Mouse (Mus musculus) heart, embryonic 12.5 days (tissue): Measurements from ENCODE around the gene Sp7. TPM values are rescaled to one million over a fixed set of nuclear protein-coding genes. Genes with fewer than 3 reads are reported as not detected.

Experiments used
- ATAC-seq: fragments of 200-750 bp; cut with Nextera tagmentation; 2 replicates; pipeline ENCODE4 v1.8.0; 2017; ENCODE audit warnings: moderate TSS enrichment, moderate library complexity; ENCODE audit not compliant: insufficient number of reproducible peaks, low FRiP score
- H3K27ac ChIP-seq: fragments of 300-500 bp; sonication (generic); 2 replicates; pipeline ENCODE4 v1.5.1; 2016; ENCODE audit warnings: mild to moderate bottlenecking, moderate library complexity; ENCODE audit not compliant: poor library complexity, severe bottlenecking
- H3K27me3 ChIP-seq: fragments of 300-500 bp; sonication (generic); replicated peaks from 2 replicates; pipeline ENCODE4 v1.6.1; 2016; ENCODE audit warnings: mild to moderate bottlenecking, moderate library complexity
- H3K36me3 ChIP-seq: fragments of 300-500 bp; sonication (generic); 2 replicates; pipeline ENCODE4 v1.6.1; 2016; ENCODE audit warnings: mild to moderate bottlenecking, moderate library complexity
- H3K4me1 ChIP-seq: fragments of 300-500 bp; sonication (generic); replicated peaks from 2 replicates; pipeline ENCODE4 v1.6.1; 2016; ENCODE audit warnings: mild to moderate bottlenecking
- H3K4me2 ChIP-seq: fragments of 300-500 bp; sonication (generic); 2 replicates; pipeline ENCODE4 v1.6.1; 2016; ENCODE audit warnings: mild to moderate bottlenecking, moderate library complexity
- H3K4me3 ChIP-seq: fragments of 300-500 bp; sonication (generic); 2 replicates; pipeline ENCODE4 v1.5.1; 2016; ENCODE audit warnings: mild to moderate bottlenecking
- H3K9ac ChIP-seq: fragments of 300-500 bp; sonication (generic); 2 replicates; pipeline ENCODE4 v1.6.1; 2016; ENCODE audit warnings: mild to moderate bottlenecking, moderate library complexity
- H3K9me3 ChIP-seq: fragments of 300-500 bp; sonication (generic); replicated peaks from 2 replicates; pipeline ENCODE4 v1.6.1; 2016; ENCODE audit warnings: mild to moderate bottlenecking, moderate library complexity
- WGBS: fragments of 180-500 bp; shearing (Covaris S2); methylation state at CpG from one replicate; pipeline ENCODE4 v1.1.7; 2016; 5-methylcytosine and 5-hydroxymethylcytosine counted together
- polyA plus RNA-seq: library from polyadenylated mRNA; unstranded; fragments of >200 nt; fragmentation: Nextera tagmentation; extraction: Ambion mirVana; gene quantifications from 2 replicates; pipeline ENCODE4 v1.2.1, GENCODE M21; 2016

Gene Sp7
- polyA plus RNA-seq, 1 experiment from 2014 or later: 0.34 TPM

DNA sequence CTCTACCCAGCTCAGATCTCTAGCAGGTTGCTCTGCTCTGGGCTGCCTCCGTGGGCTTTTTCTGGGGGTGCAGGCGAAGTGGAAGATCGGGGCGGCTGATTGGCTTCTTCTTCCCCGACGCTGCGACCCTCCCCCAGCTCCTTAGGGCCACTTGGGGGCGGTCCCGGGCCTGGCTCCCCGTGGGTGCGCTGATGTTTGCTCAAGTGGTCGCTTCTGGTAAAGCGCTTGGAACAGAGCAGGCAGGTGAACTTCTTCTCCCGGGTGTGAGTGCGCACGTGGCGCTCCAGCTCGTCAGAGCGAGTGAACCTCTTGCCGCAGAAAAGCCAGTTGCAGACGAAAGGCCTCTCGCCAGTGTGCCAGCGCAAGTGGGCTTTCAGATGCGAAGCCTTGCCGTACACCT is 8.9 kb downstream of the Sp7 start:
- Histone ChIP-seq H3K4me2 (peak overlapping the region; percentile 57), H3K9me3 (no peaks in the 10 kb centered on the region), H3K4me3 (peak overlapping the region; percentile 28), H3K36me3 (no peaks in the 10 kb centered on the region), H3K27me3 (peaks cover 48% of the 10 kb centered on the region), H3K27ac (no peak overlapping the region), H3K4me1 (peaks cover 43% of the 10 kb centered on the region), H3K9ac (peak overlapping the region; percentile 44; the same call in 1 of the 2 replicates)
- ATAC-seq: no peak
- WGBS: 2% methylated on average over 25 of the region's 25 CpGs

DNA sequence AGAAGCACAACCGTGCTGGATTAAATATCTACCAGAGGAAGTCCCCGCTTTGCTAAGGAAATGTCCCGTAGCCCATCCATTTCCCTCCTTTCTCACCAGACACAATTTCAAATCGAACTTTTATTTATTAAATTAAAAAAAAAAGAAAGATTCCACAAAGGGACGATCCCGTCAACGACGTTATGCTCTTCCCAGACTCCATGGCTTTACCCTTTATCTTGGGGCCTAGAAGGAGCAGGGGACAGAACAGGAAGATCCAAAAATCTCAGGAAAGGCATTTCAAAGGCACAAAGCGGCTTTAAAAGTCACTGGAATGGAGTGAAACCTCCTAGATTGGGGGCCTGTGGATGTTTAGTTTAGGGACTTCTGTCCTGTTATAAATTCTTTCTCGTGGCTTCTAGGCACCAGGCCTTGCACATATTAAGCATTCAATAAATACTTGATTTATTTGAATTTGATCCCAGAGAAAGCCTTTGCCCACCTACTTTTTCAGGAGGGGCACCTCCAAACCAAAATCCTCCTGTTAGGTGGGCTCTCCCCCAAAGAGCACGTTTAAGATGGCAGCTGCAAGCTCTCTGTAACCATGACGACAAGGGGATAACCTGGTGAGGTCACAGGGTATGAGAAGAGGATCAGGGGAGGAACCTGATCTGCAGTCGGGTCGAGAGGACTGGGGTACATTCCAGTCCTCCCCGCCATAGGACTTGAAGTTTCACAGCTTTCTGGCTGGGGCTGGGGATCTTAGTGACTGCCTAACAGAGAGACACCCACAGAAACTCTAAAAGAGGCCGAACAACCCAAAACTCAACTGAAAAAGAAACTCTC is 10.3 kb downstream of the Sp7 start:
- 38% methylated on average over 16 of the region's 16 CpGs for WGBS
- H3K27ac ChIP-seq: peak overlapping the region; percentile 70
- no peak for ATAC-seq
- H3K9me3 ChIP-seq: no peaks in the 10 kb centered on the region
- H3K4me1 ChIP-seq: peaks cover 35% of the 10 kb centered on the region
- peak overlapping the region; percentile 71; the same call in 1 of the 2 replicates for H3K9ac ChIP-seq
- H3K36me3 ChIP-seq: no peaks in the 10 kb centered on the region
- H3K4me2 ChIP-seq: peak overlapping the region; percentile 90
- H3K4me3 ChIP-seq: peak overlapping the region; percentile 53
- H3K27me3 ChIP-seq: peaks cover 46% of the 10 kb centered on the region

- Histone ChIP-seq H3K4me3 (peak overlapping the region; percentile 53), H3K27me3 (peaks cover 46% of the 10 kb centered on the region), H3K27ac (peak overlapping the region; percentile 70), H3K9me3 (no peaks in the 10 kb centered on the region), H3K36me3 (no peaks in the 10 kb centered on the region), H3K9ac (peak overlapping the region; percentile 71), H3K4me2 (peak overlapping the region; percentile 90), H3K4me1 (peaks cover 37% of the 10 kb centered on the region)
- peak; percentile 37 for ATAC-seq
- WGBS: under 1% methylated on average over 38 of the region's 38 CpGs
These were observed 11.0 kb downstream of the Sp7 start for GRCm38 (mm10) chr15:102355871-102356441.

- Histone ChIP-seq H3K4me1 (peaks cover 37% of the 10 kb centered on the region), H3K27ac (peak overlapping the region; percentile 70), H3K27me3 (peaks cover 44% of the 10 kb centered on the region), H3K9ac (peak overlapping the region; percentile 71), H3K36me3 (no peaks in the 10 kb centered on the region), H3K4me2 (peak overlapping the region; percentile 90), H3K9me3 (no peaks in the 10 kb centered on the region), H3K4me3 (peak overlapping the region; percentile 53)
- under 1% methylated on average over 48 of the region's 49 CpGs for WGBS
- peak; percentile 71 for ATAC-seq
These were observed 11.7 kb downstream of the Sp7 start for GRCm38 (mm10) chr15:102355134-102355870.

DNA sequence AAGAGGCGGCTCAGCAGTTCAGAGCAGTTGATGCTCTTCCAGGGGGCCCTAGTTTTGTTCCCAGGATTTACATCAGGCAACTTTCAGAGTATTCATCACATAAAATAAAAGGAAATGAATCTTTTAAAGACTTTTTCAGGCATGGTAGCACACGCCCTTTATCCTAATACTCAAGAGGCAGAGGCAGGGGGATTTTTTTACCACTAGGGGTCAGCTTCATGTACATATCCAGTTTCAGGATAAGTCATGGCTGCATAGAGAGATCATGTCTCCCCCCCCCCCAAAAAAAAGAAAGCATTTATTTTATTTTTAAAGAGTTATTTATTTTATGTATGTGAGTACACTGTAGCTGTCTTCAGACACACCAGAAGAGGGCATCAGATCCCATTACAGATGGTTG is 13.0 kb downstream of the Sp7 start:
- H3K9ac ChIP-seq: no peak overlapping the region
- H3K4me1 ChIP-seq: peaks cover 38% of the 10 kb centered on the region
- peaks cover 31% of the 10 kb centered on the region for H3K27me3 ChIP-seq
- no peaks in the 10 kb centered on the region for H3K9me3 ChIP-seq
- H3K4me3 ChIP-seq: no peak overlapping the region
- no peaks in the 10 kb centered on the region for H3K36me3 ChIP-seq
- H3K27ac ChIP-seq: no peak overlapping the region
- WGBS: 88% methylated on average over 2 of the region's 2 CpGs
- no peak for ATAC-seq
- no peak overlapping the region for H3K4me2 ChIP-seq

- 45% methylated on average over 2 of the region's 2 CpGs for WGBS
These were observed 14.8 kb downstream of the Sp7 start for GRCm38 (mm10) chr15:102352177-102352576.

DNA sequence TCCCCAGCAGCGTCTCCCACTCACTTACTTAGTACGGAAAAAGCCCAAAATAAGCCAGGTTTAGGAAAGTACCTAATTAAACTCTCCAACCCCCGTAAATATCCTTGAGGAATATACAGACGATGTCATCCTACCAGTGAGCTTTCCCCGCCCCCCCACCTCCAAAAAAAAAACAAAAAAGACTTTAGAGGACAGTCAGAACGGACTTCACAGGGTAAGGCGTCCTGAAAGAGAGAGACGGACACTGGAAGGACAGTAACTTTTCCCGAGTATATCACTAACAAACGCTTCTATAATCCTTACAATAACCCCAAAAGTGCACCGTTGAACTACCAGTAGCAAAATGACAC is 16.1 kb downstream of the Sp7 start:
- 0 out of 2 replicates have a peak, but pooled peaks cover under 1% of the 10 kb centered on the region for H3K27me3 ChIP-seq
- 9% methylated on average over 11 of the region's 11 CpGs for WGBS
- H3K4me3 ChIP-seq: peak overlapping the region; percentile 96
- H3K9me3 ChIP-seq: no peaks in the 10 kb centered on the region
- H3K27ac ChIP-seq: peak overlapping the region; percentile 72
- H3K4me1 ChIP-seq: peaks cover 19% of the 10 kb centered on the region
- peak overlapping the region; percentile 75 for H3K9ac ChIP-seq
- peak; percentile 20; the same call in 1 of the 2 replicates for ATAC-seq
- peak overlapping the region; percentile 92 for H3K4me2 ChIP-seq
- H3K36me3 ChIP-seq: peaks cover 21% of the 10 kb centered on the region

More at GRCm38 (mm10) chr15:102352177-102352576, 14.8 kb downstream of the Sp7 start:
- H3K36me3 ChIP-seq: peaks cover 9% of the 10 kb centered on the region
- no peaks in the 10 kb centered on the region for H3K9me3 ChIP-seq
- H3K9ac ChIP-seq: no peak overlapping the region
- H3K27me3 ChIP-seq: peaks cover 13% of the 10 kb centered on the region
- no peak overlapping the region for H3K27ac ChIP-seq
- H3K4me3 ChIP-seq: no peak overlapping the region
- no peak overlapping the region for H3K4me2 ChIP-seq
- ATAC-seq: no peak
- peaks cover 26% of the 10 kb centered on the region for H3K4me1 ChIP-seq

GRCm38 (mm10) chr15:102350138-102350941 is 16.6 kb downstream of the Sp7 start, which contains the start of gene Aaas:
TSS of gene Aaas (minus strand) at chr15:102350771.
- Histone ChIP-seq H3K4me2 (peak within 1 kb of the TSS; percentile 92), H3K9me3 (no peaks in the 10 kb centered on the region)
- peak; percentile 88 for ATAC-seq

GRCm38 (mm10) chr15:102346444-102346843 is 20.5 kb downstream of the Sp7 start:
- H3K4me3 ChIP-seq: no peak overlapping the region
- 79% methylated on average over 4 of the region's 4 CpGs for WGBS
- no peaks in the 10 kb centered on the region for H3K9me3 ChIP-seq
- H3K27me3 ChIP-seq: no peaks in the 10 kb centered on the region
- H3K4me2 ChIP-seq: no peak overlapping the region
- H3K9ac ChIP-seq: no peak overlapping the region
- peaks cover 45% of the 10 kb centered on the region for H3K36me3 ChIP-seq
- H3K27ac ChIP-seq: no peak overlapping the region
- H3K4me1 ChIP-seq: peaks cover 9% of the 10 kb centered on the region
- no peak for ATAC-seq

More at GRCm38 (mm10) chr15:102350138-102350941, 16.6 kb downstream of the Sp7 start, which contains the start of gene Aaas:
- Histone ChIP-seq H3K27ac (peak within 1 kb of the TSS; percentile 72), H3K27me3 (no peaks in the 10 kb centered on the region), H3K4me3 (peak within 1 kb of the TSS; percentile 96), H3K4me1 (peaks cover 15% of the 10 kb centered on the region), H3K36me3 (peaks cover 27% of the 10 kb centered on the region), H3K9ac (peak within 1 kb of the TSS; percentile 95)
- under 1% methylated on average over 56 of the region's 56 CpGs for WGBS

DNA sequence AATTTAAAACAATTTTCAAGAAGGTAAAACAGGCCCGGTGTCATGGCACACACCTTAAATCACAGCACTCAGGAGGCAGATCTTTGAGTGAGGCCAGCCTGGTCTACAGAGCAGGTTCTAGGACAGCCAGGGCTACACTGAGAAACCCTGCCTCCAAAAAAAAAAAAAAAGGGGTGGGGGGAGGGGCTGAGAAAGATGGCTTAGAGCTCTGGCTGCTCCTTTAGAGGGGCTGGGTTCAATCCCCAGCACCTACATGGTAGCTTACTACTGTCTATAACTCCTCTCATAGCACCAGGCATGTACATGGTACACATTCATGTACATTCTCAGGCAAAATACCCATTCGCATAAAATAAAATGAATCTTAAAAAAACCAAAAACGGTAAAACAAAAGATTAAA is 22.5 kb downstream of the Sp7 start:
- ATAC-seq: no peak
- Histone ChIP-seq H3K4me2 (no peak overlapping the region), H3K4me1 (no peaks in the 10 kb centered on the region; the same call in 1 of the 2 replicates), H3K9ac (no peak overlapping the region), H3K36me3 (peaks cover 56% of the 10 kb centered on the region), H3K27me3 (no peaks in the 10 kb centered on the region), H3K9me3 (no peaks in the 10 kb centered on the region), H3K4me3 (no peak overlapping the region), H3K27ac (no peak overlapping the region)
- 91% methylated on average over 3 of the region's 3 CpGs for WGBS
